Mouse (Mus musculus) G1E (cell line): ENCODE results near the gene Tbx6. TPM values are rescaled to one million over a fixed set of nuclear protein-coding genes. Genes with fewer than 3 reads are reported as not detected.
"Not testable (repeated sequence)": the region's sequence is repeated elsewhere in the genome, so short reads cannot be mapped to it uniquely, and the experiment has no call there.

Source experiments
- ATAC-seq: 2 replicates; pipeline ENCODE4 v1.8.0; 2016; ENCODE audit warnings: mild to moderate bottlenecking; ENCODE audit not compliant: insufficient number of reproducible peaks, poor library complexity, low FRiP score, severe bottlenecking; ENCODE audit errors: extremely low read depth
- DNase-seq: peaks from one replicate; pipeline ENCODE4 v3.0.0; 2012; ENCODE audit warnings: low spot score
- H3K27me3 ChIP-seq: 2 replicates; pipeline ENCODE4 v1.6.1; 2012; ENCODE audit warnings: mild to moderate bottlenecking, low read length, inconsistent platforms; ENCODE audit not compliant: insufficient read depth
- H3K36me3 ChIP-seq: replicated peaks from 2 replicates; pipeline ENCODE3; 2012; ENCODE audit warnings: mild to moderate bottlenecking, inconsistent platforms
- H3K4me1 ChIP-seq: 2 replicates; pipeline ENCODE4 v1.6.1; 2012; ENCODE audit warnings: low read depth, low read length, inconsistent platforms, mixed read lengths; ENCODE audit not compliant: insufficient read depth
- H3K4me3 ChIP-seq: 2 replicates; pipeline ENCODE4 v1.5.1; 2012; ENCODE audit warnings: low read depth, mild to moderate bottlenecking, inconsistent platforms, low read length, moderate library complexity, mixed read lengths
- H3K9me3 ChIP-seq: replicated peaks from 2 replicates; pipeline ENCODE4 v1.6.1; 2012; ENCODE audit warnings: inconsistent platforms
- CTCF ChIP-seq: IDR thresholded peaks from 2 replicates; pipeline ENCODE4 v1.5.1; 2012; ENCODE audit warnings: low read depth, low read length, inconsistent platforms, mixed read lengths
- GATA1 ChIP-seq: IDR thresholded peaks from 2 replicates; pipeline ENCODE4 v1.6.1; 2012; ENCODE audit warnings: borderline replicate concordance, low read length, inconsistent platforms, mixed read lengths
- GATA2 ChIP-seq: IDR thresholded peaks from 2 replicates; pipeline ENCODE4 v1.6.1; 2012; ENCODE audit warnings: low read depth, low read length, inconsistent platforms, borderline replicate concordance
- POLR2AphosphoS5 ChIP-seq: IDR thresholded peaks from 2 replicates; pipeline ENCODE4 v1.6.1; 2012; ENCODE audit warnings: low read depth, low read length, inconsistent platforms; ENCODE audit not compliant: insufficient replicate concordance
- TAL1 ChIP-seq: conservative IDR thresholded peaks from 2 replicates; pipeline ENCODE4 v1.6.1; 2012; ENCODE audit warnings: low read depth, low read length, inconsistent platforms, mixed read lengths
- polyA plus RNA-seq: library from polyadenylated mRNA; stranded (reverse); fragments of >175 nt; gene quantifications from 2 replicates; pipeline ENCODE4 v1.2.3, GENCODE M21; 2012
- total RNA-seq, 2 experiments: library from RNA; stranded (forward) in 1 of 2; stranded (reverse) in 1 of 2; fragments of 200-1000 nt in 1 of 2; fragments of >200 nt in 1 of 2; fragmentation: Nextera tagmentation in 1 of 2; gene quantifications; 2 replicates each; pipeline ENCODE4 v1.2.3; 2014 to 2017

Tbx6 gene
- total and polyA plus RNA-seq, 3 experiments: 0.11 to 8.4 (median 1.1) TPM

DNA sequence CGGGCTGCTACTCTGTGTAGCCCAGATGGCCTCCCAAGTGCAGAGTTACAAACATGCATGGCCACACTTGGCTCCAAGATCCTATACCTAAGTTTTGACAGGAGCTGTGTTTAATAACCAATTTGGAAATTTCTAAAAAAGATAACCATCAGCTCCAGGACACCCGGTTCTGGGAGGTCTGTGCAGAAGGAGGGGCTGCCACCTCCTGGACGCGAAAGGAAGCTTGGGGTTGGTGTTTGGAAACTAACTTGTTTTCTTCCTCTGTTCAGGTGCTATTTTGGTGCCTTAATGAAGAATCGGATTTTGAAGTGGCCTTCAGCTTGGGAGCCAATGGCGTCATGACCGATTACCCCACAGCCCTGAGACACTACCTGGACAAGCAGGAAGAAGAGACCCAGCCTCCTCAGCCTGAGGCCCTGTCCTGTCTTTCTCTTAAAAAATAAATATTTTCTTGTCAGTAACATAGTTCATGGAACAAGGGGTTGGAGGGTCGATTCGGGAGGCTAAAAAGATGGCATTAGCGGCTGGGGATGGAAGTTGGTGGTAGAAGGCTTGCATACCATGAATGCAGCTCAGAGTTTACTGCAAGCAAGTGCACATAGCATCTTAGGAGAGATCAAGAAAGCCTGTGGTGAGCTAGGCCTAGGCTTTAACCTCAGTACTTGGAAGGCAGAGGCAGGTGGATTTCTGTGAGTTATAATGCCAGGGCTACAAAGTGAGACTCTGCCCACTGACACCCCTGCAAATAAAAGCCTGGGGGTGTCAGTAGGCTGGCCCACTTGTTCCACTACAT, 5.9 kb upstream of the Tbx6 start:
- no peaks in the 10 kb centered on the region for H3K9me3 ChIP-seq
- peaks cover 17% of the 10 kb centered on the region for H3K36me3 ChIP-seq
- H3K27me3 ChIP-seq: no peaks in the 10 kb centered on the region
- ATAC-seq (no peak), DNase-seq (no peak)
- TF ChIP-seq GATA1 (no peak), CTCF (no peak), POLR2AphosphoS5 (no peak), GATA2 (no peak), TAL1 (no peak)
- no peak overlapping the region for H3K4me3 ChIP-seq
- peaks cover 71% of the 10 kb centered on the region for H3K4me1 ChIP-seq

DNA sequence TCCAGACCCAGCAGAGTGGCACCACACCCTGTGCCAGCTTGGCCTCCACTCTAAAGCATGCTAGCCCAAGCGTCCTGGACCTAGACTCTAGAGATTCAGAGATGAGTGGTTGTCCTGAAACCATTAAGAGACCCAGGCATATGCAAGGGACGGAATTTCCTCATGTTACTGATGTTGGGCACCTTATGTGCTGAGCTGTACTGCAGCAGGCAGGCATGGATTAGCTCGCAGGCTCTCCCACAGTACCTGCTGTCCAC, 5.4 kb upstream of the Tbx6 start:
- no peak for ATAC-seq
- Histone ChIP-seq H3K9me3 (no peaks in the 10 kb centered on the region), H3K4me3 (no peak overlapping the region), H3K4me1 (peaks cover 71% of the 10 kb centered on the region), H3K27me3 (no peaks in the 10 kb centered on the region), H3K36me3 (peaks cover 17% of the 10 kb centered on the region)
- DNase-seq: no peak
- TF ChIP-seq POLR2AphosphoS5 (no peak), CTCF (no peak), TAL1 (no peak), GATA1 (no peak), GATA2 (no peak)

DNA sequence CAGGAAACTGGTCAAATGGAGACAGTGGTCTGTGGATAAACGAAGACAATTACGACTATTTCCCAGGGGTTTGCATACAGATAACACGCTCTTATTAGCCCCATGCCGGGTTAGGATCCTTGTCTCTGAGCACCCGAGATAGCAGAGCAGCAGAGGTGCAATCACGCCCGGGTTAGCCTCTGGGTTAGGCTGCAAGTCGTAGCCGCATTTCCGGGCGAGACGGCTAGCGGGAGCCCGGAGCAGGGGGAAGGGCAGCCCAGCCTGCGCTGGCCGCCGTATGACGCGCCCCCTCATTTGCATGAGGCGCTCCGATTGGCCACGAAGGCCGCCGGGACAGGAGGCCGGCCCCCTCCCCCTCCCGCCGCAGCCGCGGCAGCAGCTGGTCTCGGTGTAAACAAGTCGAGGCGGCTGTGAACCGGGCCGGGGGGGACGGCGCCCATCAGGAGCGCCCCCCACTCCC, 4.7 kb upstream of the Tbx6 start, which contains the start of gene Ypel3:
Gene Ypel3, plus strand, starts transcription at position 358 of the 460 bp plus-strand sequence.
- H3K27me3 ChIP-seq: no peaks in the 10 kb centered on the region
- H3K9me3 ChIP-seq: no peaks in the 10 kb centered on the region
- peaks cover 73% of the 10 kb centered on the region for H3K4me1 ChIP-seq
- DNase-seq (peak; percentile 98), ATAC-seq (peak; percentile 92)
- H3K36me3 ChIP-seq: peaks cover 22% of the 10 kb centered on the region
- no peak for TF ChIP-seq TAL1
- TF ChIP-seq GATA2: no peak
- no peak for TF ChIP-seq GATA1
- peak within 1 kb of the TSS; percentile 76 for H3K4me3 ChIP-seq

DNA sequence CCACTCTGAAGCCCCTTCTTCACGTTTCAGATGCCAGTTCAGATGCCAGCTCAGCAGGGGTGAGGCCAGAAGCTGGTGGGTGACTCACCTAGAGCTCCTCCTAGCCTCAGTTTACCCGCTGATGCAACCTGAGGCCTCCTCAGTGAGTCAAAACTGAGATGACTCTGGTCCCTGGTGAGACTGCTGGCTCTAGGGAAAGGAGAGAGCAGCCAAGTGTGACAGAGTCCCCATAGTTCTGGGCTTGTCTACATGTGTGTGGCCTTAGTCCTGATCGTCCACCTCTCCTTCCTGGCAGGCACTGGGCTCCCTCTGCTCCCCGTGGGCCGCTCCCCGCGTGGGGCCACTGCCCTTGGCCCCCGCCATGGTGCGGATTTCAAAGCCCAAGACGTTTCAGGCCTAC, 3.8 kb upstream of the Tbx6 start:
- peaks cover 75% of the 10 kb centered on the region for H3K4me1 ChIP-seq
- DNase-seq (no peak), ATAC-seq (no peak)
- no peaks in the 10 kb centered on the region for H3K27me3 ChIP-seq
- H3K9me3 ChIP-seq: no peaks in the 10 kb centered on the region
- peaks cover 30% of the 10 kb centered on the region for H3K36me3 ChIP-seq
- peak overlapping the region; percentile 76 for H3K4me3 ChIP-seq
- TF ChIP-seq GATA2: no peak
- TF ChIP-seq CTCF: no peak
- no peak for TF ChIP-seq POLR2AphosphoS5

DNA sequence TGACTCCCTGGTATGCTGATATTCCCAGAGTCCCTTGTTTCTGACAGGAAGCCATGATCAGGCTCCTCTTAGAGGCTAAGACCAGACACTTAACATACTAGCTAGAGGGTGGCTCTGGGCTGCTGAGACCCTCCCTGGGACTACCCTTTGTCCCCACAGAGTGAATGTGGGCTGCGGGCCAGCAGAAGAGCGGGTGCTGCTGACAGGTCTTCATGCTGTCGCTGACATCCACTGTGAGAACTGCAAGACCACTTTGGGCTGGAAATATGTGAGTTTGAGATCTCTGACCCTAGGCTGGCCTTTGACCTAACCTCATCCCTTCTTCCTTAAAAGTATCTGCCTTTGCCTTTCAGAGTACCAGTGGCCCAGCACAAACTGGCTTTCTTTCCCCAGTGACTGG, 3.1 kb upstream of the Tbx6 start:
- H3K36me3 ChIP-seq: peaks cover 37% of the 10 kb centered on the region
- peaks cover 81% of the 10 kb centered on the region for H3K4me1 ChIP-seq
- no peak for TF ChIP-seq GATA1
- TF ChIP-seq TAL1: no peak
- H3K4me3 ChIP-seq: no peak overlapping the region
- no peaks in the 10 kb centered on the region for H3K9me3 ChIP-seq
- no peak for DNase-seq
- no peak for ATAC-seq
- H3K27me3 ChIP-seq: no peaks in the 10 kb centered on the region

DNA sequence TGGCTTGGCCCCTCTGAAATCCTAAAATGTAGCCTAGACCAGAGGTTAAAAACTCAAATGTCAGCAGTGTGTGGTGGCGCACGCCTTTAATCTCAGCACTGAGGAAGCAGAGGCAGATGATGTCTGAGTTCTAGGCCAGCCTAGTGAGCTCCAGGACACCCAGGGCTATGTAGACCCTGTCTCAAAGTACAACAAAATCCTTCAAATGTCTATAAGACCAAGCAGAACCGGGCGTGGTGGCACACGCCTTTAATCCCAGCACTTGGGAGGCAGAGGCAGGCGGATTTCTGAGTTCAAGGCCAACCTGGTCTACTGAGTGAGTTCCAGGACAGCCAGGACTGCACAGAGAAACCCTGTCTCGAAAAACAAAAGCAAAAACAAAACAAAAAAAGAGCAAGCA, 2.2 kb upstream of the Tbx6 start:
- not testable (repeated sequence) for DNase-seq, H3K9me3 ChIP-seq, H3K27me3 ChIP-seq, H3K4me3 ChIP-seq, ATAC-seq
- Histone ChIP-seq H3K36me3 (peaks cover 45% of the 10 kb centered on the region), H3K4me1 (peaks cover 77% of the 10 kb centered on the region)

DNA sequence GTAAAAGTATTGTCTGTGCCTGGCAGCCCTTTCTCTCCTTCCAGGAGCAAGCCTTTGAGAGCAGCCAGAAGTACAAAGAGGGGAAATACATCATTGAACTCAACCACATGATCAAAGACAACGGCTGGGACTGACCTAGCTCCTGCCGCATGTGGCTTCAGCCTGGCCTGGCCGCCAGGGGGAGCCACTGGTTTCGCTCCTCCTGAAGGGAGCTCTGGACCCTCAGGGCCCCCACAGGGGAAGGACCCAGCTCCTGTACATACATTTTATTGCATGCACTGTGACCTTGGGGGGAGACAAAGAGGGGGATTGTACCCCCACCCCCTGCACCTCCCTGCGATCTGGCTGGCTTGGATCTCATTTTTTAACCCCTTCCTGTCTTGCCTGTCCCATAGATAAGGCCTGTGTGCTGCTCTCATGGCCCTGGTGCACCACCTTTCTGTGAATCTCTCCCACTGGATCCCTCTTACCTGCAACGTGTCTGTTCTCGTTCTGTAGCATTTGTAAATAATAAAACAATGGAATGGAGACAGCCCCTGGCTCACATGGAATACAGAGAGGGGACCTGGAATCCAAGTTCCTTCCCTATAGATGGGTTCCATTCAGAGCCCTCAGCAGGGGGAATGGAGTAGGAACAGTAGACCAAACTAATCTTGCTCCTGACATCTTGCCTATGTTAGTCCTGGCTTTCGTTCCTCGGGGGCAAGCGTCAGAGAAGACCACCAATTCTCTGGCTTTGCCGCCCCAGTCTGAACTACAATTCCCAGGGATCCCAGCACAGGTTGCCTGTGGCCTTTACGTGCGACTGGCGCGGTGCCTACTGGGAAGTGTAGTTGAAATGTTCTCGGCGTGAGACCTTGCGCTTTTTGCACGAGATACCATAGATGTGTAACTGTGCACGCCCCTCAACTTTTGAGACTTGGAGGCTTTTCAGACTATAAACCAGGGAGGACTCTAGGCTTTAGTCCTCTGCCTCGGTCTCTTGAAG, 1.0 kb upstream of the Tbx6 start:
- Histone ChIP-seq H3K27me3 (no peaks in the 10 kb centered on the region), H3K4me1 (peaks cover 73% of the 10 kb centered on the region), H3K9me3 (no peaks in the 10 kb centered on the region), H3K4me3 (no peak overlapping the region; the same call in 1 of the 2 replicates), H3K36me3 (peaks cover 57% of the 10 kb centered on the region)
- TF ChIP-seq GATA1 (no peak), TAL1 (no peak), CTCF (peak; percentile 91)
- DNase-seq: peak; percentile 78
- no peak for ATAC-seq
